Mouse (Mus musculus): Measurements from ENCODE around the gene Adam19. TPM values are rescaled to one million over a fixed set of nuclear protein-coding genes. Genes with fewer than 3 reads are reported as not detected.

Gene Adam19
- polyA plus RNA-seq, 1 experiment from 2014 or later: 14.5 TPM

- ATAC-seq (ENCODE audit: low FRiP score) (no peak), DNase-seq (ENCODE audit: low spot score) (no peak)
- Histone ChIP-seq H3K9ac (no peak overlapping the region), H3K4me2 (replicated peaks) (no peak overlapping the region), H3K4me1 (replicated peaks; ENCODE audit: control insufficient read depth, insufficient read depth, low read length) (0 out of 2 replicates have a peak, but pooled peaks cover 4% of the 10 kb centered on the region), H3K27ac (no peak overlapping the region), H3K4me3 (replicated peaks; ENCODE audit: low read length) (no peak overlapping the region), H3K27me3 (ENCODE audit: control insufficient read depth, insufficient read depth, low read length) (no peaks in the 10 kb centered on the region), H3K36me3 (replicated peaks; ENCODE audit: control insufficient read depth, insufficient read depth) (peaks cover 12% of the 10 kb centered on the region), H3K9me3 (ENCODE audit: control insufficient read depth, low read length) (no peaks in the 10 kb centered on the region)
- WGBS: 93% methylated on average over 10 of the region's 10 CpGs
Measured at GRCm38 (mm10) chr11:46090036-46090725, 34.4 kb downstream of the Adam19 start.

GRCm38 (mm10) chr11:46090951-46091667 is 35.3 kb downstream of the Adam19 start:
- no peak overlapping the region for H3K4me3 ChIP-seq (replicated peaks; ENCODE audit: low read length)
- no peak overlapping the region for H3K27ac ChIP-seq
- H3K36me3 ChIP-seq (replicated peaks; ENCODE audit: control insufficient read depth, insufficient read depth): peaks cover 19% of the 10 kb centered on the region
- WGBS: 61% methylated on average over 10 of the region's 10 CpGs
- no peak overlapping the region for H3K9ac ChIP-seq
- ATAC-seq (ENCODE audit: low FRiP score) (peak; percentile 21; the same call in 1 of the 2 replicates), DNase-seq (ENCODE audit: low spot score) (no peak)
- H3K27me3 ChIP-seq (ENCODE audit: control insufficient read depth, insufficient read depth, low read length): no peaks in the 10 kb centered on the region
- H3K4me1 ChIP-seq (replicated peaks; ENCODE audit: control insufficient read depth, insufficient read depth, low read length): 0 out of 2 replicates have a peak, but pooled peaks cover 4% of the 10 kb centered on the region
- H3K9me3 ChIP-seq (ENCODE audit: control insufficient read depth, low read length): no peaks in the 10 kb centered on the region
- H3K4me2 ChIP-seq (replicated peaks): no peak overlapping the region

- no peaks in the 10 kb centered on the region for H3K9me3 ChIP-seq (ENCODE audit: control insufficient read depth, low read length)
- H3K4me2 ChIP-seq (replicated peaks): no peak overlapping the region
- H3K4me3 ChIP-seq (replicated peaks; ENCODE audit: low read length): no peak overlapping the region
- DNase-seq (ENCODE audit: low spot score) (no peak), ATAC-seq (ENCODE audit: low FRiP score) (no peak)
- H3K9ac ChIP-seq: no peak overlapping the region
- 0 out of 2 replicates have a peak, but pooled peaks cover 4% of the 10 kb centered on the region for H3K4me1 ChIP-seq (replicated peaks; ENCODE audit: control insufficient read depth, insufficient read depth, low read length)
- WGBS: 68% methylated on average over 4 of the region's 4 CpGs
- H3K27ac ChIP-seq: no peak overlapping the region
- no peaks in the 10 kb centered on the region for H3K27me3 ChIP-seq (ENCODE audit: control insufficient read depth, insufficient read depth, low read length)
- peaks cover 19% of the 10 kb centered on the region for H3K36me3 ChIP-seq (replicated peaks; ENCODE audit: control insufficient read depth, insufficient read depth)
Measured at GRCm38 (mm10) chr11:46092121-46092520, 36.3 kb downstream of the Adam19 start.

GRCm38 (mm10) chr11:46095477-46096264 is 39.9 kb downstream of the Adam19 start:
- Histone ChIP-seq H3K27me3 (ENCODE audit: control insufficient read depth, insufficient read depth, low read length) (no peaks in the 10 kb centered on the region), H3K36me3 (replicated peaks; ENCODE audit: control insufficient read depth, insufficient read depth) (peaks cover 31% of the 10 kb centered on the region), H3K4me2 (replicated peaks) (no peak overlapping the region), H3K4me3 (replicated peaks; ENCODE audit: low read length) (no peak overlapping the region), H3K27ac (no peak overlapping the region), H3K9me3 (ENCODE audit: control insufficient read depth, low read length) (no peaks in the 10 kb centered on the region), H3K9ac (no peak overlapping the region), H3K4me1 (replicated peaks; ENCODE audit: control insufficient read depth, insufficient read depth, low read length) (0 out of 2 replicates have a peak, but pooled peaks cover 4% of the 10 kb centered on the region)
- ATAC-seq (ENCODE audit: low FRiP score) (no peak), DNase-seq (ENCODE audit: low spot score) (no peak)
- WGBS: 67% methylated on average over 9 of the region's 9 CpGs

- ATAC-seq (ENCODE audit: low FRiP score) (no peak), DNase-seq (ENCODE audit: low spot score) (no peak)
- Histone ChIP-seq H3K27ac (no peak overlapping the region), H3K27me3 (ENCODE audit: control insufficient read depth, insufficient read depth, low read length) (no peaks in the 10 kb centered on the region), H3K4me2 (replicated peaks) (no peak overlapping the region), H3K9ac (no peak overlapping the region), H3K9me3 (ENCODE audit: control insufficient read depth, low read length) (no peaks in the 10 kb centered on the region), H3K4me1 (replicated peaks; ENCODE audit: control insufficient read depth, insufficient read depth, low read length) (0 out of 2 replicates have a peak, but pooled peaks cover 4% of the 10 kb centered on the region), H3K36me3 (replicated peaks; ENCODE audit: control insufficient read depth, insufficient read depth) (peaks cover 36% of the 10 kb centered on the region), H3K4me3 (replicated peaks; ENCODE audit: low read length) (no peak overlapping the region)
- WGBS: 92% methylated on average over 6 of the region's 6 CpGs
Measured at GRCm38 (mm10) chr11:46096265-46096649, 40.5 kb downstream of the Adam19 start.

- no peak for DNase-seq (ENCODE audit: low spot score)
- H3K4me1 ChIP-seq (replicated peaks; ENCODE audit: control insufficient read depth, insufficient read depth, low read length): 0 out of 2 replicates have a peak, but pooled peaks cover 2% of the 10 kb centered on the region
- H3K27me3 ChIP-seq (ENCODE audit: control insufficient read depth, insufficient read depth, low read length): no peaks in the 10 kb centered on the region
- H3K4me3 ChIP-seq (replicated peaks; ENCODE audit: low read length): no peak overlapping the region
- WGBS: 81% methylated on average over 3 of the region's 3 CpGs
- H3K9ac ChIP-seq: no peak overlapping the region
- no peak for ATAC-seq (ENCODE audit: low FRiP score)
- no peak overlapping the region for H3K27ac ChIP-seq
- peaks cover 44% of the 10 kb centered on the region for H3K36me3 ChIP-seq (replicated peaks; ENCODE audit: control insufficient read depth, insufficient read depth)
- no peaks in the 10 kb centered on the region for H3K9me3 ChIP-seq (ENCODE audit: control insufficient read depth, low read length)
- no peak overlapping the region for H3K4me2 ChIP-seq (replicated peaks)
Measured at GRCm38 (mm10) chr11:46097062-46097461, 41.3 kb downstream of the Adam19 start.

GRCm38 (mm10) chr11:46102107-46102506 is 46.3 kb downstream of the Adam19 start:
- 83% methylated on average over 6 of the region's 6 CpGs for WGBS
- H3K4me2 ChIP-seq (replicated peaks): no peak overlapping the region
- no peak overlapping the region for H3K9ac ChIP-seq
- no peaks in the 10 kb centered on the region for H3K27me3 ChIP-seq (ENCODE audit: control insufficient read depth, insufficient read depth, low read length)
- DNase-seq (ENCODE audit: low spot score) (no peak), ATAC-seq (ENCODE audit: low FRiP score) (no peak)
- H3K4me3 ChIP-seq (replicated peaks; ENCODE audit: low read length): no peak overlapping the region
- no peaks in the 10 kb centered on the region for H3K4me1 ChIP-seq (replicated peaks; ENCODE audit: control insufficient read depth, insufficient read depth, low read length)
- no peak overlapping the region for H3K27ac ChIP-seq
- peaks cover 26% of the 10 kb centered on the region for H3K36me3 ChIP-seq (replicated peaks; ENCODE audit: control insufficient read depth, insufficient read depth)
- no peaks in the 10 kb centered on the region for H3K9me3 ChIP-seq (ENCODE audit: control insufficient read depth, low read length)

GRCm38 (mm10) chr11:46107046-46107445 is 51.3 kb downstream of the Adam19 start:
- H3K9me3 ChIP-seq (ENCODE audit: control insufficient read depth, low read length): no peaks in the 10 kb centered on the region
- H3K4me1 ChIP-seq (replicated peaks; ENCODE audit: control insufficient read depth, insufficient read depth, low read length): no peaks in the 10 kb centered on the region
- H3K27me3 ChIP-seq (ENCODE audit: control insufficient read depth, insufficient read depth, low read length): no peaks in the 10 kb centered on the region
- DNase-seq (ENCODE audit: low spot score) (no peak), ATAC-seq (ENCODE audit: low FRiP score) (no peak)
- H3K4me2 ChIP-seq (replicated peaks): no peak overlapping the region
- H3K9ac ChIP-seq: no peak overlapping the region
- WGBS: 91% methylated on average over 1 of the region's 1 CpGs
- H3K36me3 ChIP-seq (replicated peaks; ENCODE audit: control insufficient read depth, insufficient read depth): 0 out of 2 replicates have a peak, but pooled peaks cover 1% of the 10 kb centered on the region
- no peak overlapping the region for H3K4me3 ChIP-seq (replicated peaks; ENCODE audit: low read length)
- H3K27ac ChIP-seq: no peak overlapping the region

- Histone ChIP-seq H3K4me2 (replicated peaks) (no peak overlapping the region), H3K27me3 (ENCODE audit: control insufficient read depth, insufficient read depth, low read length) (no peaks in the 10 kb centered on the region), H3K4me1 (replicated peaks; ENCODE audit: control insufficient read depth, insufficient read depth, low read length) (no peaks in the 10 kb centered on the region), H3K9me3 (ENCODE audit: control insufficient read depth, low read length) (no peaks in the 10 kb centered on the region), H3K4me3 (replicated peaks; ENCODE audit: low read length) (no peak overlapping the region), H3K27ac (no peak overlapping the region), H3K36me3 (replicated peaks; ENCODE audit: control insufficient read depth, insufficient read depth) (peaks cover 7% of the 10 kb centered on the region), H3K9ac (no peak overlapping the region)
- ATAC-seq (ENCODE audit: low FRiP score): no peak; the same call in 1 of the 2 replicates
- no peak for DNase-seq (ENCODE audit: low spot score)
- WGBS: 46% methylated on average over 5 of the region's 5 CpGs
Measured at GRCm38 (mm10) chr11:46109206-46109605, 53.4 kb downstream of the Adam19 start.

All from hindbrain, embryonic 14.5 days (tissue).